Mouse (Mus musculus) left cerebral cortex, postnatal 36 days (tissue): ENCODE measurements at regions not wholly inside any gene's neighbourhood (a gene's known extent, or its start where the extent isn't known, plus 50 kb on each side); places are given as distances from the start of the nearest gene placed in this dataset.

Source experiments
- DNase-seq, 2 experiments: peaks; one replicate each; pipeline ENCODE4 v3.0.0; 2021 to 2022; ENCODE audit warnings: low spot score in 2 of 2, mixed read lengths in 1 of 2
- intact Hi-C: fragments of 180-260 bp; cut with DNase I; formaldehyde crosslinking; loops from one replicate; pipeline ENCODE4 v1.15.1; 2025

DNA sequence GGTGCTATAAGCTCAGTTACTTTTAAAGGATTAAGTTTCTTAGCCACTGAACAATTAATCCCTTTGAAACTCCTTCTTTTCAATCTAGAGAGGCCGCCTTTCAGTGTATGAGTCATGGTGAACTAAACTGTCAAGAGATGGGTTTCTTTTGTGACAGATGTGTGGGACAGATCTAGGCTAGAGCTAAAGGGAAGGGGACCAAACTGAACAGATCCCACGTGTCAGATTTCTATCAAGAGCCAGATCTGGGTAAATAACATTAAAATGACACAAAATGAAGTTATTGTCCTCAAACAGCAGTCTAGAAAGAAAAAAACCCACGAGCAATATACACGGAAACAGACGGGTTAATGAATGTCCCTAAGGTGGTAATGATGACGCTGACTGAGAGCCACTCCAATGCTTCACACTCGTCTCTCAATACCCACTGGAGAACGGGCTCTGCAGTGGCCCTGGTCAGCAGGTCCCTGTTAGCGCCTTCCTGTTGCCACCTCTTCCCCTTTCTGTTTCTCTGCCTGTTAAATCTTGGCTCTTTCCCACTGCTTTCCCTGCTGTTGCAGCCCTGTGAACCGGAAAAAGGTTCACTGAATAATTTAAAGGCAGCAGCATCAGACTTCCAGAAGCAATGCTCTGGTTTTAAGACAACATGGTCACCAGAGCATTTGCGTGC is 52.7 kb upstream of the Rab3gap2 start:
- intact Hi-C loops, result no loop called here
- DNase-seq, result peak in 1 of 2 experiments; percentile 16

DNA sequence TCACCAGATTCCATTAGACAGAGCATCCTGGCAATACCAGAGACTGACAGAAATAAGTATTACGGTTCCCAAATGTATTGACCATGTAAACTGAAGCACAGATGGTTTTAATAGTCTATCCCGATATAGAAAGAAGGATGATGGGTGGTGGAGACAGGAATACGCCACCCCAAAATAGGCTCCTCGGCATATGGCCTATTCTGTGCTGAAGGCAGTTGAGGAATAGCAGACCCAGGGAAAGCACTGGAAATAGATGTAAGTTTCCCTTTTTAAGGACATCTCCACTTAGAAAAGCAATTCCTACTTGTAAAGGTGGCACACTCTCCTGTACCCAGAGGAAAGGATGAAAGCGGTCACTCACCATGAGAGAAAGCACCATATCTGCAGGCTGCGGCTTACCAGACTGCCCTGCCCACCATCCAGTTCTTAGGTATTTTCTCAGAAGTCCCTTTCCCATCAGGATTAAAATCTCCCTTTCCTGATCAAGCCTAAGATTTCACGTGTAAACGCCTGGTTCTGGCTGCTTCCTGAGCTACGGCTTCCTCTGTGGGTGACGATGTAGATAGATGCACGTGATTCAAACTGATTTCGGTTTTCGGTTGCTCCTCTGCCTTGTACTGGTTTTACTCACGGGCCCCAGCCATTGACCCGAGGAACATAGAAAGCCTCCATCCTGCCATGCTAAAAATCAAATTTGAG is 53.3 kb upstream of the Rab3gap2 start:
- intact Hi-C loops, result no loop called here
- peak; percentile 21 to 47 for DNase-seq

GRCm38 (mm10) chr1:185144791-185145190 is 59.1 kb upstream of the Rab3gap2 start:
- intact Hi-C loops, result no loop called here
- no peak for DNase-seq

- no peak for DNase-seq
- intact Hi-C loops, result no loop called here
These were observed 59.9 kb upstream of the Rab3gap2 start for GRCm38 (mm10) chr1:185144006-185144405.

- intact Hi-C loops, result no loop called here
- DNase-seq, result no peak
These were observed 63.6 kb upstream of the Rab3gap2 start for GRCm38 (mm10) chr1:185140317-185140716.

GRCm38 (mm10) chr1:185128209-185128608 is 75.7 kb upstream of the Rab3gap2 start:
- no peak for DNase-seq
- intact Hi-C loops, result no loop called here

GRCm38 (mm10) chr1:185125737-185126286 is 78.1 kb upstream of the Rab3gap2 start:
- intact Hi-C loops, result no loop called here
- no peak for DNase-seq

GRCm38 (mm10) chr1:185121552-185121951 is 82.4 kb upstream of the Rab3gap2 start:
- DNase-seq, result no peak
- intact Hi-C loops, result no loop called here

- DNase-seq, result no peak
- intact Hi-C loops, result no loop called here
These were observed 83.5 kb upstream of the Rab3gap2 start for GRCm38 (mm10) chr1:185120416-185120815.

DNA sequence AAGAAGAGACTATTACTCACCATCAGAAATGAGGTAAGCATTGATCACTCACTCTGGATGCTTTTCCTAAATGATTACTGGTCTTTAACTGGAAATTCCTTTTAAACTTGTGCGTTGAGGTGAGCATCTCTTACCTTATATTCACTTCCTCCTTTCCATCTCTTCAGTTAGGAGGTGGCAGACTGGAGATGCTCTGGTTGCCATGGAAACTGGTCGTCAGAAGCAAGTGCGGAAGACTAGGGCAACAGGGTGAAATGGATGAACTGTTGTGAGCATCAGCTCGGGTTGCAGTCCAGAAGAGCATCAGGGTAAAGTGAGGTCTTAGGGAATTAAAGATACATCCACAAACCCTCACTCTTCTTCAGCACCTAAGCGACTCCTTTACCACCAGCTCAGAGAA is 86.2 kb upstream of the Rab3gap2 start:
- DNase-seq, result no peak
- intact Hi-C loops, result no loop called here

DNA sequence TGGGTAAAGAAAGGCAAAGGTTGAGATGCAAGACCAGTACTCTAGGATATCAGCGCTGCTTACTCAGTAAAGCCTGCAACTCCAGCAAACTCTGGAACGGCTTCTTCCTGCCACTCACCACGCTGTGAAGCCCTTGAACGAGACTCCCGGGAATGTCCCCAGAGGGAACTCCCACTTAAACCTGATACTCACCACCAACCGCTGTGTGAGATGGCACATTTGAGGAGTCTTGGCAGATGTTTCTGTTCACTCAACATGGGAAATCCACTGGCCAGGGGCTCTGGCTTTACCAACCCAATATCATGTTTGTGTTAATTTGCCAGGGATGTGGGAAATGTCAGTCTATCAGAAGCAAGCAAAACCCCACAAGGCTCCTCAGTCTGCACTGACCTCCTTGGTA is 90.2 kb upstream of the Rab3gap2 start:
- intact Hi-C loops, result no loop called here
- no peak for DNase-seq

GRCm38 (mm10) chr1:185112017-185112399 is 91.9 kb upstream of the Rab3gap2 start:
- intact Hi-C loops, result no loop called here

DNA sequence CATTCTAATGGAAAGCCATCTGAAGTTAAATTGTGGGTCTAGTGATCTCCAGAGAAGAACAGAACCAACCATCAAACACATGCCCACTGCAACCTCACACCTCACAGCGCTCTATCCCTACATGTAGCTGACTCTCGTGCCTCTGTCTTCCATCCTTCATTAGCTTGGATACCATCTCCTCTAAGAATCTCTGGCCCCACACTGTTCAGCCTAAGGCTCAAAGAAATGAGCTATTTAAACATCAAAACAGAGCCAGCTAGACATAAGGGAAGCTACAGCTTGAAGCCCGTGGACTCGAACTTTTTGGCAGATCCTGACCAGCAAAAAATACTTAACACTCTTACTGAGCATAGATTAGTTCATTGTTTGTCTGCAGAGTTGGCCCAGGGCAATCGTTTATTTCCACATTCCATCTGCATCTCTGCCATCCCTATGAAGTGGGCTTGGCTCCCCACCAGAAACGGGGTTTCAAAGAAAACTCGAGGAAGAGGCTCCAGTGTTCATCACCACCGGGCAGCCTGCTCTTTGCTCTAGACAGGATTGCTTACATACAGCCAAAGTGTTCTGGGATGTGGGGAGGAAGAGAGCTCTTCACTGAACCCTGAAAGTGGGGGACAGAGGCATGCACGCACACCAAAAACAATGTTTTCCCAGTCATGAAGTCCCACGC is 92.4 kb upstream of the Rab3gap2 start:
- intact Hi-C loops, result no loop called here
- no peak for DNase-seq

More at GRCm38 (mm10) chr1:185112017-185112399, 91.9 kb upstream of the Rab3gap2 start:
- no peak for DNase-seq

DNA sequence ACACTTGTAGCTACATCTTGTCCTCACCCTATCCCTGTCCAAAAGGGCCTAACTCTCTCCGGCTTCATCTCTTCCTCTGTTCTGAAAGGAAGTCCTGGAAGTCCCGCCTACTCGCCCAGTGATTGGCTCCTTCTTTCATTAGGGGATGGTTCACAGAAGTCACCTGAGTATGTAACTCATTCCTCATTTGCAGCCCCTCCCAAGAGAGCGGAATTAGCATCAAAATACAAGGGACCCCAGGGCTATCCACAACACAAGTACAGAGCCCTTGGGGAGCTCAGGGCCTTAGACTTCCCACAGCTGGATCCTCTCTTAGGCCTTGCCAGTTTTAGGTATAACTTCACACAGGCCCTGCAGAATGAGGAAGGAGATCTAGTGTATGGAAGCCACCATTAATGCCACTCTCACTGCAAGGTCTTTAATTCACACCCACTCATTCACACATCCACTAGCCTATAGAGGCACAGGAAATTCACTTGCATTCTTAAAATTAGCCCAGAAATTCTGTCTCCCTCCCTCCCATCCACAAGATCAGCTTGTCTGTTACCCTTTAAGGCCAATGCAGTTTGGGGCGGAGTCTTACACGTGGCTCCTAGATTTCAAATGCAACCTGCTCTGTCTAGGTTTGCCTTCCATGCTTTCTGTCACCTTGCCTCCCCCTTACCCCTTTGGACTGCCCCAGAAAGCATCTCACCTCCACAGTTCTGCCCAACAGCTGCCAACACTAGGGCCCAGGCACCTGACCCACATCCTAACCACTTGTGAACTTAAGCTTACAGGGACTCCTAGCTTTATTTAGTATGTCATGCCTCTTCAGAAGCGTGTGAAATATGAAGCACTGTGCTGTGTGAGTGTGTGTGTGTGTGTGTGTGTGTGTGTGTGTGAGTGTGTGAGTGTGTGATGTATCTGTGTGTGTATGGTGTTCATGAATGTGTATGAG is 98.7 kb upstream of the Rab3gap2 start:
- no peak for DNase-seq

DNA sequence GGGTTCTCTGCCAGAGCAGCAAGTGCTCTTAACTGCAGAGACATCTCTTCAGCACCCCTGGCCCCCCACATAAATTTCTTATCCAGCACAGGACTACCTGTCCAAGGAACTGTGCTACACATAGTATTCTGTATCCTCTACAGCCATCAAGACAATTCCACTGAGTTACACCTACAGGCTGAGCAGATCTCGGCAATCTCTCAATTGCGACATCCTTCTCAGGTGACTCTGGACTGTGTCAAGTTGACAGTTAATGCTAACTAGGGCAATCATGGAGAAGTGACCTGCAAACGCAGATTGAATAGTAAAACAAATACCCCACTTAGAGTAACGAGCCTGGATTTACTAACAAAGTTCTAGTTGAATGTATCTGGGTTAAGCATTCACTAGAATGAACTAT is 100.1 kb upstream of the Rab3gap2 start:
- intact Hi-C loops, result no loop called here
- no peak for DNase-seq

More for the DNA sequence above, 98.7 kb upstream of the Rab3gap2 start:
- intact Hi-C loops, result no loop called here

- no peak for DNase-seq
- intact Hi-C loops, result no loop called here
These were observed 99.9 kb upstream of the Mark1 start for GRCm38 (mm10) chr1:185098975-185099958.

DNA sequence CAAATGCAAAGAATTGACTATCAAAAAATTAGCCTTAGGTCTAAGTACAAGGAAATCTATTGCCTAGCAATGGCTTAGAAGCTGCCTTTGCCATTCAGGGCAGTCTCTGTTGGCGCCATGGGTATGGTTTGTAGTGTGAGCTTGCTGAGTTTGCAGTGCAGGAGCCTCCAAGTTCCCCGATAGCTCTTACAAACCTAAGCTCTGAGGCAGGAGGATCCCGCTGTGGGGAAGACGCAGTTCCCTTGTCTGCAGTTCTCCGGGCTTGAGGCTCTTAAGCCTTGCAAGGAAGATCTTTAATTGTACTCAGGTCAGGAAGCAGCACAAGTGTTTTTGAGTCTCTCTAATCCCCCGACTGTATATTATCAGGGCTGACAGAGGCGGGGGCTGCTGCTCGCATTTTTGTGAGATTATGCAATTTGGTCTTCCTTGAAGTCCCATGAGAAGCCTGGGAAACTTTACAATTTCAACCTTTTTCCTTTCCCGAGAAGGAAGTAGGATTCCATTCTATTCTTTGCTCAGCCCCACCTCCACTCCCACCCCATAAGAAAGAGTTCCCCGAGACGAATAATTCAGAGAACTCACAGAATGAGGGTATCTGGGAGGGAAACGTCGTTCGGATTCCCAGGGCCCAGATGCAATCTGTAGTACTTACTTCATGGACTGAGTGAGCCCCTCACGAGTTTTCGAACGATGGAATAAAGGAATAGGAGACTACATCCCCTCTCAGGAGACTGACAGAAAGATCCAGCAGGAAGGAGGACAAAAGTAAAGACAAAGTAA is 99.0 kb upstream of the Mark1 start:
- no peak for DNase-seq
- intact Hi-C loops, result no loop called here

- intact Hi-C loops, result no loop called here
- no peak for DNase-seq
These were observed 97.4 kb upstream of the Mark1 start for GRCm38 (mm10) chr1:185096741-185097140.
